ENCODE assay signal across 12 mouse cellular contexts in genomic region chr5:121701111-121701769, GRCm38 (mm10). TPM values are rescaled to one million over a fixed set of nuclear protein-coding genes. Genes with fewer than 3 reads are reported as not detected.
DNase-seq lines count a peak whose midpoint lies in the region; ATAC-seq lines count a peak whose summit lies in the region.
"Had no signal": no experiment of that assay in that cellular context is flagged by ENCODE, and none has a peak within 500 bp of the region (broad histone marks: within the 10 kb centered on the region; RNA-seq: fewer than 3 reads in every experiment).

No protein-coding gene starts in this region.

- no peaks in the 10 kb centered on the region for H3K9me3 ChIP-seq in liver, embryonic 15.5 days (replicated peaks)

- 22% methylated on average over 8 of the region's 8 CpGs for WGBS in liver, embryonic 15.5 days (ENCODE audit: insufficient replicate concordance)

- H3K36me3 ChIP-seq in liver, embryonic 15.5 days (replicated peaks), result no peaks in the 10 kb centered on the region

- H3K27me3 ChIP-seq in liver, embryonic 15.5 days, result no peaks in the 10 kb centered on the region

- H3K4me3 ChIP-seq in brown adipose tissue, adult 24 weeks (ENCODE audit: insufficient read depth, low read depth, low read length), result no peak overlapping the region
- H3K4me3 ChIP-seq in liver, embryonic 15.5 days (replicated peaks), result peak overlapping the region; percentile 35

- H3K4me2 ChIP-seq in liver, embryonic 15.5 days, result peak overlapping the region; percentile 69

- peak overlapping the region; percentile 58 for H3K27ac ChIP-seq in brown adipose tissue, adult 24 weeks (replicated peaks; ENCODE audit: low read depth, low read length)
- H3K27ac ChIP-seq in liver, embryonic 15.5 days (replicated peaks), result peak overlapping the region; percentile 94

- DNase-seq in embryo, embryonic 10.5 days (ENCODE audit: low spot score), result peak; percentile 12
- DNase-seq in embryo, embryonic 11 days, result no peak
- peak; percentile 34 for DNase-seq in 3T3-L1 (ENCODE audit: low read depth, low spot score)
- DNase-seq in lung, adult 18-20 months, result no peak
- no peak for DNase-seq in cerebellum, adult 8-10 months
- no peak for DNase-seq in T-cell, adult 2 months (ENCODE audit: low spot score)
- DNase-seq: B cell, adult 2 months; cerebellum, postnatal 36 days; heart, postnatal 14 days; kidney, adult 18-20 months had no signal

- peaks cover 5% of the 10 kb centered on the region; the same call in 1 of the 2 replicates for H3K4me1 ChIP-seq in brown adipose tissue, adult 24 weeks (ENCODE audit: control insufficient read depth, insufficient read depth, insufficient read length, low read length)
- peaks cover 65% of the 10 kb centered on the region for H3K4me1 ChIP-seq in liver, embryonic 15.5 days (replicated peaks)

- H3K9ac ChIP-seq in liver, embryonic 15.5 days, result peak overlapping the region; percentile 48

- peak; percentile 90 for ATAC-seq in liver, embryonic 15.5 days (ENCODE audit: insufficient read depth)

RNA-seq across cellular contexts. Expression of gene Atxn2, which starts 9.9 kb away (rescaled TPM):
- 126 and 135 TPM in 2 replicates for polyA plus RNA-seq in brown adipose tissue, adult 24 weeks (2012; ENCODE audit: insufficient read depth, insufficient read length, missing spikeins)
- 20.4 and 23.0 TPM in 2 replicates for polyA plus RNA-seq in liver, embryonic 15.5 days (2015; fragmentation: Nextera tagmentation; extraction: Ambion mirVana)

RNA-seq across cellular contexts. Expression of gene Brap, which starts 40.9 kb away (rescaled TPM):
- polyA plus RNA-seq in brown adipose tissue, adult 24 weeks (2012; ENCODE audit: insufficient read depth, insufficient read length, missing spikeins), result 32.3 and 50.9 TPM in 2 replicates
- 22.1 and 27.5 TPM in 2 replicates for polyA plus RNA-seq in liver, embryonic 15.5 days (2015; fragmentation: Nextera tagmentation; extraction: Ambion mirVana)

RNA-seq across cellular contexts. Expression of gene Acad10, which starts 40.9 kb away (rescaled TPM):
- polyA plus RNA-seq in brown adipose tissue, adult 24 weeks (2012; ENCODE audit: insufficient read depth, insufficient read length, missing spikeins), result 23.2 and 30.2 TPM in 2 replicates
- polyA plus RNA-seq in liver, embryonic 15.5 days (2015; fragmentation: Nextera tagmentation; extraction: Ambion mirVana), result 3.2 and 4.0 TPM in 2 replicates

Comparison
In these comparisons a context has a peak if more than half of its experiments do, and no peak if none do; other contexts are left out.
1. DNase-seq: peak in embryo, embryonic 10.5 days (single experiment) and 3T3-L1 (single experiment); none in embryo, embryonic 11 days (single experiment), lung, adult 18-20 months (0 of 2), cerebellum, adult 8-10 months (single experiment) and T-cell, adult 2 months (single experiment).